Mouse (Mus musculus): ENCODE data around the gene Scin.

Gene Scin

DNA sequence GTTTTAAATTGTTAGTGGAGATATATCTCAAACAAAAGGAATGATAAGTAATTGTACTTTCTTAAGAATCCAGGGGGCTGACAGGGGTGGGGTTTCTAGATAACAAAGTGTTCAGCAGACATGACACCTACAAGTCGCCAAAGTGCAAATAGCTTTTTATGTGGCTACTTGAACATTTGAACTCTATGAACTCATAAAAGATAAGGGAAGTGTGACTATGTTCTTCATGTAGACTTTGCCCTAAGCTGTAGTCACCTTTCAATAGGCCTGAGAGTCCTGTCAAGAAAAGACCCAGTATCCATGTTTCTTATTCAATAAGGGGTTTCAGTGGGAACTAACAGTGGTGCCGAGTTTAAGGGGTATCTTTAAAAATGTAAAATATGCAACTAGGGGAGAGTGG is 110.1 kb downstream of the Scin start:
- DNase-seq (ENCODE audit: low spot score), result no peak

DNA sequence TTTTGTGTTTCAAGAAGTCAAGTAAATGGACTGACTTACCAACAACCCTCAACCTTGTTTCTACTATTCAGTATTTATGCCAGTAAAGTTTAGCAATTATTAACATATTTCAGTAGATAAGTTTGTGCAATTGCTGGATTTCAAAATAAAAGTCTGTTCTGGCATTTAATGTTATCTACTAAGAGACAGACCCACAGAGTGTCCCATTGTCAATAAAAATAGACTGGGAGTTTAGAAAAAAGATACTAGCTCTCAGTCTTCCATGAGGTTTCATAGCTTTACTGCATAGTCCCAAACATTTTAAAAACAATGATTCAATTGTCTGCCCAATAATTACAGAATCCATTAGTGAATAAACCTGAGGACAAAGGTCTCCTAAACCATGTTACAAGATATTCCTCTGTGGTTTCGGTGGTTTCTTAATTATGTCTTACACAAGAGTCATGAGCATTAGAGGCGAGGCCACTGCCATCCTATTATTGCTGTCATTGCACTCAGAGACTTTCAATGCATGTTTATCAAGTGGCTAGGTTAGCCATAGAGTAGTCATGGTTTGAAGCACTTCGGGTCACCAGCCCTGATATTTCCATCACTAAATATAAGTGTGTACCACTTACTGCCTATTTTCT is 110.9 kb downstream of the Scin start:
- no peak for DNase-seq (ENCODE audit: low spot score)

- DNase-seq (ENCODE audit: low spot score), result no peak
These were observed 111.7 kb downstream of the Scin start for GRCm38 (mm10) chr12:40022344-40022743.

GRCm38 (mm10) chr12:40017955-40018505 is 116.0 kb downstream of the Scin start:
- no peak for DNase-seq (ENCODE audit: low spot score)

GRCm38 (mm10) chr12:40016648-40017460 is 117.2 kb downstream of the Scin start:
- no peak for DNase-seq (ENCODE audit: low spot score)

DNA sequence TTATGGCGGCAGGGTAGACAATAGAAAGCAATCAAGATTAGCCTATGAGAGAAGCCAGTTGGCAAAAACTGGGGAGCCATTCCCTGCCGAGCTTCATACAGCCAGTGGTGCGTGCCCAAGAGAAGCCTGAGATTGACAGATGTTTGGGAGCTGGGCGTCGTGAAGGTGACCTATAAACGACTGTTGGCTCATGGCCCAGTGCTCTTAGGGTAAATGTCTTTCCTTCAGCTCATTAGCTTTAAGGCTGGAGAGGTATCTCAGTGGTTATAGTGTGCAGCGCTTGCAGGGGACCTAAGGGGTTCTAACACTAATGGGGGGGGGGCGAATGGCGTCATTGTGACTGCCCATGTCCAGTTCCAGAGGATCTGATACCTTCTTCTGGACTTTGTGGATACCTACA is 118.0 kb downstream of the Scin start:
- DNase-seq (ENCODE audit: low spot score), result no peak

- no peak for DNase-seq (ENCODE audit: low spot score)
These were observed 124.2 kb downstream of the Scin start for GRCm38 (mm10) chr12:40009866-40010265.

Measured in left cerebral cortex, adult 11 months (tissue).